Mouse (Mus musculus) ES-E14 (cell line): Measurements from ENCODE around the gene Clip2. TPM values are rescaled to one million over a fixed set of nuclear protein-coding genes. Genes with fewer than 3 reads are reported as not detected.
A peak's percentile ranks its signal among the peaks of the same experiment; 100 is the strongest.

Experiments used
- DNase-seq: peaks from one replicate; pipeline ENCODE4 v3.0.0-alpha.2; 2013; ENCODE audit warnings: low read depth, low spot score
- H3K27ac ChIP-seq: 2 replicates; pipeline ENCODE4 v1.5.1; 2012; ENCODE audit warnings: low read depth, mild to moderate bottlenecking, low read length, moderate library complexity, mixed read lengths; ENCODE audit not compliant: poor library complexity, insufficient read depth, severe bottlenecking
- H3K36me3 ChIP-seq: 2 replicates; pipeline ENCODE4 v1.6.1; 2012; ENCODE audit warnings: mild to moderate bottlenecking, low read length, moderate library complexity, mixed read lengths; ENCODE audit not compliant: control insufficient read depth, poor library complexity, insufficient read depth, severe bottlenecking
- H3K4me1 ChIP-seq, 2 experiments: fragments of 150-350 bp in 1 of 2; sonication (generic) in 1 of 2; 2 replicates each; pipeline ENCODE4 v1.6.1; 2012; ENCODE audit warnings: low read length in 2 of 2, mild to moderate bottlenecking in 1 of 2, mixed read lengths in 1 of 2; ENCODE audit not compliant: control insufficient read depth in 2 of 2, insufficient read depth in 2 of 2, poor library complexity in 1 of 2
- H3K4me3 ChIP-seq, 2 experiments: fragments of 150-350 bp in 1 of 2; sonication (generic) in 1 of 2; 2 replicates each; pipeline ENCODE4 v1.5.1; 2012; ENCODE audit warnings: low read length in 2 of 2, low read depth in 1 of 2, mild to moderate bottlenecking in 1 of 2, mixed read lengths in 1 of 2; ENCODE audit not compliant: insufficient read depth in 1 of 2, poor library complexity in 1 of 2, severe bottlenecking in 1 of 2
- H3K9ac ChIP-seq: 2 replicates; pipeline ENCODE4 v1.6.1; 2012; ENCODE audit warnings: low read depth, mild to moderate bottlenecking, low read length, mixed read lengths; ENCODE audit not compliant: poor library complexity, insufficient read depth, severe bottlenecking
- H3K9me3 ChIP-seq: fragments of 150-350 bp; sonication (generic); 2 replicates; pipeline ENCODE4 v1.6.1; 2012; ENCODE audit warnings: low read depth, mild to moderate bottlenecking, low read length; ENCODE audit not compliant: control insufficient read depth, insufficient read depth
- CHD2 ChIP-seq: IDR thresholded peaks from 2 replicates; pipeline ENCODE4 v1.6.1; 2014; ENCODE audit warnings: mild to moderate bottlenecking, low read depth, low read length, inconsistent platforms
- HCFC1 ChIP-seq: IDR thresholded peaks from 2 replicates; pipeline ENCODE4 v1.6.1; 2012; ENCODE audit warnings: low read length, inconsistent platforms, borderline replicate concordance; ENCODE audit not compliant: insufficient read depth
- MAFK ChIP-seq: IDR thresholded peaks from 2 replicates; pipeline ENCODE4 v1.6.1; 2014; ENCODE audit warnings: mild to moderate bottlenecking, low read depth, low read length, inconsistent platforms; ENCODE audit not compliant: insufficient read depth
- ZC3H11A ChIP-seq: IDR thresholded peaks from 2 replicates; pipeline ENCODE4 v1.6.1; 2012; ENCODE audit warnings: low read depth, mild to moderate bottlenecking, inconsistent platforms, low read length, borderline replicate concordance
- ZNF384 ChIP-seq: IDR thresholded peaks from 2 replicates; pipeline ENCODE4 v1.6.1; 2012; ENCODE audit warnings: low read depth, low read length, inconsistent platforms
- in situ Hi-C, 2 experiments: fragments of 600-800 bp; cut with MboI; formaldehyde crosslinking; loops; one replicate each; pipeline ENCODE4 v1.15.1; 2025; ENCODE audit warnings: low sequenced_read_pairs in 2 of 2, inconsistent platforms in 1 of 2; ENCODE audit not compliant: unreplicated experiment in 2 of 2
- total RNA-seq: library from RNA; depleted of rRNA; stranded (reverse); fragments of 300-350 nt; gene quantifications from 2 replicates; pipeline ENCODE4 v1.2.3, GENCODE M21; 2012

Gene Clip2
- total RNA-seq, 1 experiment = 10.5 TPM

DNA sequence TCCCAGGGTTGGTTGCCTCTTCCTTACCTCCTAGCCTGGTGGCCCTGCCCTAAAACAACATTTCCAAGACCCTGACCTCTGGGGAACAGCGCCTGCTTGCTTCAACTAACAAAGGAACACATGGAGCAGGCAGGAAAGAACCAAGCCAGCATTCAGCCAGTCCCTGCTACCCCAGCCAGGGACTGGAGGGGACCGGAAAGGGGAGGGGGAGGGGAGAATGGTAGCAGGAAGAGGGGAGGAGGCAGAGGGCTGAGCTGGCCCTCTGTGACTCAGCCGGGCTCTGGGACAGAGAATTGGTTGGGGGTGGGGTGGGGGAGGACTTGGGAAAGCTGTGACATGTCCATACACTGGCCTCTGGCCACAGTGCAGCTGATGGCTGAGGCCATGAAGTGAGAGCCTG lies 12.3 kb downstream of the Clip2 start:
- H3K4me3 ChIP-seq = no peak overlapping the region
- no peaks in the 10 kb centered on the region for H3K9me3 ChIP-seq
- in situ Hi-C loops = no loop called here
- H3K9ac ChIP-seq = no peak overlapping the region
- no peak for DNase-seq
- H3K27ac ChIP-seq = peak overlapping the region; percentile 48; the same call in 1 of the 2 replicates
- TF ChIP-seq ZC3H11A = no peak
- TF ChIP-seq CHD2 = no peak
- no peak for TF ChIP-seq MAFK
- TF ChIP-seq HCFC1 = no peak
- TF ChIP-seq ZNF384 = no peak
- peaks cover 4 to 27% of the 10 kb centered on the region in 2 experiments; a peak in 3 of 4 replicates for H3K4me1 ChIP-seq
- no peaks in the 10 kb centered on the region for H3K36me3 ChIP-seq

DNA sequence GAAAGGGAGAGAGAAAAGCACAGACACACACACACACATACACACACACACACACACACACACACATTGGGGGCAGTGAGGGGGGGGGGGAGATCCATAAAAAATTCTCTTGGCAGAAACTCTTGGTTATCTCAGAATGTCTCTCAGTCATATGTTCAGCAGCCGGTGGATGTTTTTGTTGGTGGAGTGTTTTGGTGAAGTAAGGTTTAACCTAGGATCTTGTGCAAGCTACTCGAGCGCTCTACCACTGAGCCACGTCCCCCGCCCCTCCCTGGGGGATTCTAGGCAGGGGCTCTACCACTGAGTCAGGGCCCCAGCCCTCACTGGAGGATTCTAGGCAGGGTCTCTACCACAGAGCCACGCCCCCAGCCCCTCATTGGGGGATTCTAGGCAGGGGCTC lies 16.2 kb downstream of the Clip2 start:
- Histone ChIP-seq H3K4me3 (no peak overlapping the region), H3K36me3 (no peaks in the 10 kb centered on the region), H3K9me3 (no peaks in the 10 kb centered on the region), H3K9ac (no peak overlapping the region), H3K27ac (no peak overlapping the region), H3K4me1 (peaks cover 2 to 20% of the 10 kb centered on the region in 2 experiments; a peak in 3 of 4 replicates)
- DNase-seq = no peak
- in situ Hi-C loops = no loop called here
- TF ChIP-seq ZNF384 = no peak
- TF ChIP-seq ZC3H11A = no peak
- no peak for TF ChIP-seq MAFK
- TF ChIP-seq CHD2 = no peak
- no peak for TF ChIP-seq HCFC1

DNA sequence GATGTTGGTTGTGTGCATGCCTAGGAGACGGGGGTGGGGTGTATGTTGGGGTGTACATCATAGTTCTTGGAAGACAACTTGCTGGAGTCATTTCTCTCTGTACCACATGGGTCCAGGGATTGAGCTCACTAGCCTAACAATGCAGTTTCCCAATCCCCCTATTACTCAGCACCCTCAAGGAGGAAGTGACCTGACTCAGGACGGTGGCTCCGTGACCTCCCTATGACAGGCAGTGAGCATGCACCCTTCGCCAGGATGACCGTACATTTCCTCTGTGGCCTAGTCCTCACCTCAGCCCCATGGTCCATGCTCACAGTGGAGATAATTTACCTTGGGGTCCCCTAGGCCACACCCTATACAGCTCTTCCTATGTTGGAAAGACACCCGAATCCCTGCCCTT lies 19.8 kb downstream of the Clip2 start:
- H3K36me3 ChIP-seq = no peaks in the 10 kb centered on the region
- TF ChIP-seq ZNF384 (no peak), MAFK (no peak), CHD2 (no peak), ZC3H11A (no peak), HCFC1 (no peak)

DNA sequence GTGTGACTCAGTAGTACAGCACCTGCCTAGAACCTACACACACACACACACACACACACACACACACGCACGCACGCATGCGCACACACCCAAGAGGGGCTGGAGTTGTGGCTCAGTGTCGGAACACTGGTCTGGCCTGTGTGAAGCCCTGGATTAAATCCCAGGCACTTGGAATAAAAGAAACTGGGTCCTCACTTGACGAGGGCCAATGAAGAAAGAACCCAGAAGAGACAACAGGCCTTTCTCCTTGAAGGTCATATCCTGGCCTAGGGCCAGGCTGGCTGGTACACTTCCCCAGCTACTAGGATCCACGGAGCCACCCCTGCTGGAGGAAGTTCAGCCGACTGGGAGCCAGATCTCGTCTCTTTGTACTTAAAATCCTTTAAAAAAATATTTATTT lies 20.6 kb downstream of the Clip2 start:
- Histone ChIP-seq H3K27ac (no peak overlapping the region), H3K36me3 (no peaks in the 10 kb centered on the region), H3K4me1 (peaks cover 2 to 11% of the 10 kb centered on the region in 2 experiments; a peak in 1 of 4 replicates), H3K4me3 (no peak overlapping the region), H3K9ac (no peak overlapping the region), H3K9me3 (no peaks in the 10 kb centered on the region)
- no peak for DNase-seq
- in situ Hi-C loops = no loop called here
- no peak for TF ChIP-seq CHD2
- no peak for TF ChIP-seq MAFK
- TF ChIP-seq ZC3H11A = no peak
- TF ChIP-seq HCFC1 = no peak
- TF ChIP-seq ZNF384 = no peak

More for the DNA sequence above, 19.8 kb downstream of the Clip2 start:
- no peak overlapping the region for H3K9ac ChIP-seq
- no peak overlapping the region for H3K27ac ChIP-seq
- H3K4me1 ChIP-seq = peaks cover 2 to 15% of the 10 kb centered on the region in 2 experiments; a peak in 1 of 4 replicates
- in situ Hi-C loops = no loop called here
- H3K4me3 ChIP-seq = no peak overlapping the region
- no peaks in the 10 kb centered on the region for H3K9me3 ChIP-seq
- DNase-seq = no peak
